Mouse (Mus musculus) heart, adult 2 months (tissue): ENCODE results near the gene Tmc2.

Source experiments
- CTCF ChIP-seq: fragments of 200-600 bp; IDR thresholded peaks from 2 replicates; pipeline ENCODE4 v1.8.1; 2022; ENCODE audit warnings: antibody characterized with exemption, mild to moderate bottlenecking, moderate library complexity
- EP300 ChIP-seq: fragments of 200-500 bp; IDR thresholded peaks from 2 replicates; pipeline ENCODE4 v1.6.1; 2011; ENCODE audit warnings: low read depth, low read length, control low read depth; ENCODE audit not compliant: insufficient read depth
- POLR2A ChIP-seq: fragments of 200-500 bp; IDR thresholded peaks from 2 replicates; pipeline ENCODE4 v1.6.1; 2011; ENCODE audit warnings: mild to moderate bottlenecking, low read depth, low read length, control low read depth; ENCODE audit not compliant: insufficient read depth

GRCm38 (mm10) chr2:130297580-130297979 is 102.6 kb downstream of the Tmc2 start:
- TF ChIP-seq POLR2A (no peak), CTCF (no peak), EP300 (no peak)
